In the genomic region with DNA sequence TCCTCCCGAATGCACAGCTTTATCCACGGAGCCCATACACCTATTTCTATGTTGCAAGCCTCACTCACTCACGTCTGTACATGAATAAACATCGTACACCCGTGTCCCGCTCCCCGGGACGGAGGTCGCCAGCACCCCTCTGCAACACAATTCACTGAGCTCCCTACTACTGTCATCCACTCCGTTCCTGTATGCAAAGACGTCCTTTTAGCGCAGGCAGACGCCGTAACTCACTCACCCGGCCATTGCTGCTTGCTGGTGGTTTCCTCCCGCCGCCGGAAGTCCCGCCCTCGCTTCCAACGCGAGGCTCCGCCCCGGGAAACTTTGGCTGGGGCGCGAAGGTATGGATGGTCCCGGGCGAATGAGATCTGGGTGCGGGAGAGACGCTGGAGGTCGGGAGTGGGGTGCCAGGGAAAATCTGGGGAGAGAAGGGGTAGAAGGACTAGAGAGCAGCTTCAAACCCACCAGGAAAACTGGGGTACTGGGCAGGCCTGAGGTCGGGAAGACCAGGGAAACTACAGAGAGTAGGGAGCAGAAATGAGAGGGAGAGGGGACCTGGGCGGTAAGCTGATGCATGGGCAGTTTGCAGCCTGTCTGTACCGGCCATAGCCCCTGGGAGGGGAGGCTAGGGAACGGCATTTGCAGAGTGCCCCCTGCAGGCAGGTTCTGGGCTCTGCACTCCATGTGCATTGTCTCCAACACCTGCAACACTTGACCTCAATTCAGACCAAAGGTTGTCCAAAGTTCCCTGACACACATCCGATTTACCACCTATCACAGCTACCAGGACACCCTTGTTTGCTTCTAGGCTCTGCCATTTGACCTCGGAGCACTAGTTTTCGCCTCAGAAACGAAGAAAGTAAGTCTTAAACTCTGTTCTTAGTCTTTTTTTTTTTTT, we compare ENCODE assay signal across 8 mouse cellular contexts. TPM values are rescaled to one million over a fixed set of nuclear protein-coding genes. Genes with fewer than 3 reads are reported as not detected.
DNase-seq lines count a peak whose midpoint lies in the region; ATAC-seq lines count a peak whose summit lies in the region.

A gene (minus strand): TSS at position 284 of the 898 bp plus-strand sequence.

- peak within 1 kb of the TSS; percentile 66 for H3K27ac ChIP-seq in hindbrain, embryonic 14.5 days

- no peaks in the 10 kb centered on the region for H3K27me3 ChIP-seq in hindbrain, embryonic 14.5 days (ENCODE audit: control insufficient read depth, insufficient read depth, low read length)

- peak; percentile 84 for ATAC-seq in hindbrain, embryonic 14.5 days (ENCODE audit: low FRiP score)

- peaks cover 22% of the 10 kb centered on the region for H3K36me3 ChIP-seq in hindbrain, embryonic 14.5 days (replicated peaks; ENCODE audit: control insufficient read depth, insufficient read depth)

- peak within 1 kb of the TSS; percentile 75 for H3K9ac ChIP-seq in hindbrain, embryonic 14.5 days

- WGBS in hindbrain, embryonic 14.5 days = 1% methylated on average over 39 of the region's 39 CpGs

- peak; percentile 96 for DNase-seq in R1 (ENCODE audit: low read depth, low spot score)
- peak; percentile 83 to 90 for DNase-seq in cerebellum, postnatal 25 days
- peak; percentile 55 to 58 for DNase-seq in frontal cortex, postnatal 25 days (ENCODE audit: low spot score in 2 of 2)
- peak; percentile 81 for DNase-seq in hindbrain, embryonic 14.5 days (ENCODE audit: low spot score)
- peak; percentile 60 to 70 for DNase-seq in layer of hippocampus, postnatal 25 days (ENCODE audit: extremely low spot score in 1 of 2, low spot score in 1 of 2)
- peak; percentile 85 for DNase-seq in lung, postnatal 25 days (ENCODE audit: low spot score)
- DNase-seq in retina, adult 2 months (ENCODE audit: low read depth, low spot score) = peak; percentile 58
- peak; percentile 89 for DNase-seq in thymus, postnatal 25 days

- H3K4me3 ChIP-seq in hindbrain, embryonic 14.5 days (replicated peaks; ENCODE audit: low read length) = peak within 1 kb of the TSS; percentile 55

- no peaks in the 10 kb centered on the region for H3K9me3 ChIP-seq in hindbrain, embryonic 14.5 days (ENCODE audit: control insufficient read depth, low read length)

- peak within 1 kb of the TSS; percentile 89 for H3K4me2 ChIP-seq in hindbrain, embryonic 14.5 days (replicated peaks)

- peaks cover 11% of the 10 kb centered on the region for H3K4me1 ChIP-seq in hindbrain, embryonic 14.5 days (replicated peaks; ENCODE audit: control insufficient read depth, insufficient read depth, low read length)

RNA-seq across cellular contexts. Expression of the gene that starts here (rescaled TPM):
- 21.3 and 24.3 TPM in 2 replicates for polyA plus RNA-seq in hindbrain, embryonic 14.5 days (2014; fragmentation: Nextera tagmentation; extraction: Ambion mirVana)
- total RNA-seq in layer of hippocampus, postnatal 25 days (2021) = 1 to 10 TPM; 8.5 to 9.8 TPM

Comparison
In these comparisons a context has a peak if more than half of its experiments do, and no peak if none do; other contexts are left out.
1. Peak in every context shown above with its lines: DNase-seq, ATAC-seq, H3K4me3 ChIP-seq and H3K27ac ChIP-seq.